Mouse (Mus musculus): ENCODE measurements at regions not wholly inside any gene's neighbourhood (a gene's known extent, or its start where the extent isn't known, plus 50 kb on each side); places are given as distances from the start of the nearest gene placed in this dataset.

- DNase-seq (ENCODE audit: extremely low spot score): no peak
Observed at GRCm38 (mm10) chr4:67662122-67662521, 834.7 kb downstream of the Tlr4 start.

GRCm38 (mm10) chr4:67673961-67674360 is 846.6 kb downstream of the Tlr4 start:
- no peak for DNase-seq (ENCODE audit: extremely low spot score)

- DNase-seq (ENCODE audit: extremely low spot score): no peak
Observed at GRCm38 (mm10) chr4:67677589-67677988, 850.2 kb downstream of the Tlr4 start.

GRCm38 (mm10) chr4:67698438-67698837 is 871.1 kb downstream of the Tlr4 start:
- no peak for DNase-seq (ENCODE audit: extremely low spot score)
